Mouse (Mus musculus): ENCODE measurements around the gene Sel1l3. TPM values are rescaled to one million over a fixed set of nuclear protein-coding genes. Genes with fewer than 3 reads are reported as not detected.
A peak's percentile ranks its signal among the peaks of the same experiment; 100 is the strongest.

The Sel1l3 gene
- polyA plus RNA-seq, 1 experiment from 2014 or later = 6.5 TPM

- Histone ChIP-seq H3K9ac (replicated peaks; ENCODE audit: low read depth, low read length) (no peak overlapping the region), H3K4me1 (ENCODE audit: control insufficient read depth, insufficient read depth, low read length) (no peaks in the 10 kb centered on the region; the same call in 1 of the 2 replicates), H3K4me3 (ENCODE audit: low read depth, low read length) (no peak overlapping the region), H3K27me3 (ENCODE audit: control insufficient read depth, insufficient read depth, low read length) (no peaks in the 10 kb centered on the region), H3K36me3 (ENCODE audit: control insufficient read depth, insufficient read depth, low read length) (no peaks in the 10 kb centered on the region), H3K4me2 (ENCODE audit: low read depth, low read length) (no peak overlapping the region), H3K27ac (ENCODE audit: low read depth, low read length) (no peak overlapping the region), H3K9me3 (ENCODE audit: control insufficient read depth, low read length) (no peaks in the 10 kb centered on the region)
- no peak for ATAC-seq (ENCODE audit: low read depth)
- WGBS = 88% methylated on average over 7 of the region's 7 CpGs
Measured at GRCm38 (mm10) chr5:53172908-53173307, 40.8 kb downstream of the Sel1l3 start.

- no peak overlapping the region for H3K9ac ChIP-seq (replicated peaks; ENCODE audit: low read depth, low read length)
- no peaks in the 10 kb centered on the region; the same call in 1 of the 2 replicates for H3K4me1 ChIP-seq (ENCODE audit: control insufficient read depth, insufficient read depth, low read length)
- no peaks in the 10 kb centered on the region for H3K9me3 ChIP-seq (ENCODE audit: control insufficient read depth, low read length)
- no peak for ATAC-seq (ENCODE audit: low read depth)
- no peaks in the 10 kb centered on the region for H3K27me3 ChIP-seq (ENCODE audit: control insufficient read depth, insufficient read depth, low read length)
- H3K4me3 ChIP-seq (ENCODE audit: low read depth, low read length) = no peak overlapping the region
- 94% methylated on average over 10 of the region's 10 CpGs for WGBS
- H3K4me2 ChIP-seq (ENCODE audit: low read depth, low read length) = no peak overlapping the region
- H3K27ac ChIP-seq (ENCODE audit: low read depth, low read length) = no peak overlapping the region
- H3K36me3 ChIP-seq (ENCODE audit: control insufficient read depth, insufficient read depth, low read length) = no peaks in the 10 kb centered on the region
Measured at GRCm38 (mm10) chr5:53172256-53172636, 41.5 kb downstream of the Sel1l3 start.

GRCm38 (mm10) chr5:53171611-53172255, 42.0 kb downstream of the Sel1l3 start:
- ATAC-seq (ENCODE audit: low read depth) = no peak
- WGBS = 85% methylated on average over 6 of the region's 6 CpGs
- no peak overlapping the region for H3K27ac ChIP-seq (ENCODE audit: low read depth, low read length)

GRCm38 (mm10) chr5:53167564-53167963, 46.2 kb downstream of the Sel1l3 start:
- ATAC-seq (ENCODE audit: low read depth) = no peak
- Histone ChIP-seq H3K4me1 (ENCODE audit: control insufficient read depth, insufficient read depth, low read length) (no peaks in the 10 kb centered on the region), H3K27ac (ENCODE audit: low read depth, low read length) (no peak overlapping the region), H3K9me3 (ENCODE audit: control insufficient read depth, low read length) (no peaks in the 10 kb centered on the region), H3K4me2 (ENCODE audit: low read depth, low read length) (no peak overlapping the region), H3K36me3 (ENCODE audit: control insufficient read depth, insufficient read depth, low read length) (no peaks in the 10 kb centered on the region), H3K27me3 (ENCODE audit: control insufficient read depth, insufficient read depth, low read length) (no peaks in the 10 kb centered on the region), H3K4me3 (ENCODE audit: low read depth, low read length) (no peak overlapping the region), H3K9ac (replicated peaks; ENCODE audit: low read depth, low read length) (no peak overlapping the region)
- WGBS = 92% methylated on average over 4 of the region's 4 CpGs

More at GRCm38 (mm10) chr5:53171611-53172255, 42.0 kb downstream of the Sel1l3 start:
- Histone ChIP-seq H3K4me2 (ENCODE audit: low read depth, low read length) (no peak overlapping the region), H3K27me3 (ENCODE audit: control insufficient read depth, insufficient read depth, low read length) (no peaks in the 10 kb centered on the region), H3K36me3 (ENCODE audit: control insufficient read depth, insufficient read depth, low read length) (no peaks in the 10 kb centered on the region), H3K9me3 (ENCODE audit: control insufficient read depth, low read length) (no peaks in the 10 kb centered on the region), H3K9ac (replicated peaks; ENCODE audit: low read depth, low read length) (no peak overlapping the region), H3K4me1 (ENCODE audit: control insufficient read depth, insufficient read depth, low read length) (no peaks in the 10 kb centered on the region; the same call in 1 of the 2 replicates), H3K4me3 (ENCODE audit: low read depth, low read length) (no peak overlapping the region)

GRCm38 (mm10) chr5:53165672-53166071, 48.1 kb downstream of the Sel1l3 start:
- 90% methylated on average over 5 of the region's 5 CpGs for WGBS

GRCm38 (mm10) chr5:53162436-53162835, 51.3 kb downstream of the Sel1l3 start:
- H3K9ac ChIP-seq (replicated peaks; ENCODE audit: low read depth, low read length) = no peak overlapping the region
- no peaks in the 10 kb centered on the region for H3K27me3 ChIP-seq (ENCODE audit: control insufficient read depth, insufficient read depth, low read length)
- H3K4me2 ChIP-seq (ENCODE audit: low read depth, low read length) = no peak overlapping the region
- H3K9me3 ChIP-seq (ENCODE audit: control insufficient read depth, low read length) = no peaks in the 10 kb centered on the region
- H3K4me1 ChIP-seq (ENCODE audit: control insufficient read depth, insufficient read depth, low read length) = no peaks in the 10 kb centered on the region
- WGBS = 80% methylated on average over 8 of the region's 8 CpGs
- H3K27ac ChIP-seq (ENCODE audit: low read depth, low read length) = no peak overlapping the region
- H3K36me3 ChIP-seq (ENCODE audit: control insufficient read depth, insufficient read depth, low read length) = no peaks in the 10 kb centered on the region
- H3K4me3 ChIP-seq (ENCODE audit: low read depth, low read length) = no peak overlapping the region
- ATAC-seq (ENCODE audit: low read depth) = no peak

More at GRCm38 (mm10) chr5:53165672-53166071, 48.1 kb downstream of the Sel1l3 start:
- Histone ChIP-seq H3K27me3 (ENCODE audit: control insufficient read depth, insufficient read depth, low read length) (no peaks in the 10 kb centered on the region), H3K9ac (replicated peaks; ENCODE audit: low read depth, low read length) (no peak overlapping the region), H3K4me1 (ENCODE audit: control insufficient read depth, insufficient read depth, low read length) (no peaks in the 10 kb centered on the region), H3K4me3 (ENCODE audit: low read depth, low read length) (no peak overlapping the region), H3K27ac (ENCODE audit: low read depth, low read length) (no peak overlapping the region), H3K4me2 (ENCODE audit: low read depth, low read length) (no peak overlapping the region), H3K36me3 (ENCODE audit: control insufficient read depth, insufficient read depth, low read length) (no peaks in the 10 kb centered on the region), H3K9me3 (ENCODE audit: control insufficient read depth, low read length) (no peaks in the 10 kb centered on the region)
- no peak for ATAC-seq (ENCODE audit: low read depth)

GRCm38 (mm10) chr5:53161506-53162186, 52.1 kb downstream of the Sel1l3 start:
- ATAC-seq (ENCODE audit: low read depth) = peak; percentile 41; the same call in 1 of the 2 replicates
- no peaks in the 10 kb centered on the region for H3K9me3 ChIP-seq (ENCODE audit: control insufficient read depth, low read length)
- no peaks in the 10 kb centered on the region for H3K27me3 ChIP-seq (ENCODE audit: control insufficient read depth, insufficient read depth, low read length)
- H3K27ac ChIP-seq (ENCODE audit: low read depth, low read length) = no peak overlapping the region
- no peak overlapping the region for H3K4me2 ChIP-seq (ENCODE audit: low read depth, low read length)
- H3K4me3 ChIP-seq (ENCODE audit: low read depth, low read length) = no peak overlapping the region
- H3K4me1 ChIP-seq (ENCODE audit: control insufficient read depth, insufficient read depth, low read length) = no peaks in the 10 kb centered on the region
- WGBS = 77% methylated on average over 8 of the region's 8 CpGs
- no peaks in the 10 kb centered on the region for H3K36me3 ChIP-seq (ENCODE audit: control insufficient read depth, insufficient read depth, low read length)
- no peak overlapping the region for H3K9ac ChIP-seq (replicated peaks; ENCODE audit: low read depth, low read length)

- 76% methylated on average over 6 of the region's 6 CpGs for WGBS
- H3K4me2 ChIP-seq (ENCODE audit: low read depth, low read length) = no peak overlapping the region
- no peak for ATAC-seq (ENCODE audit: low read depth)
Measured at GRCm38 (mm10) chr5:53160207-53160606, 53.5 kb downstream of the Sel1l3 start.

GRCm38 (mm10) chr5:53159631-53160030, 54.1 kb downstream of the Sel1l3 start:
- Histone ChIP-seq H3K36me3 (ENCODE audit: control insufficient read depth, insufficient read depth, low read length) (no peaks in the 10 kb centered on the region), H3K9ac (replicated peaks; ENCODE audit: low read depth, low read length) (no peak overlapping the region), H3K4me3 (ENCODE audit: low read depth, low read length) (no peak overlapping the region), H3K9me3 (ENCODE audit: control insufficient read depth, low read length) (no peaks in the 10 kb centered on the region), H3K27me3 (ENCODE audit: control insufficient read depth, insufficient read depth, low read length) (no peaks in the 10 kb centered on the region), H3K4me1 (ENCODE audit: control insufficient read depth, insufficient read depth, low read length) (0 out of 2 replicates have a peak, but pooled peaks cover 7% of the 10 kb centered on the region), H3K4me2 (ENCODE audit: low read depth, low read length) (no peak overlapping the region), H3K27ac (ENCODE audit: low read depth, low read length) (no peak overlapping the region)
- no peak for ATAC-seq (ENCODE audit: low read depth)
- 75% methylated on average over 4 of the region's 4 CpGs for WGBS

More at GRCm38 (mm10) chr5:53160207-53160606, 53.5 kb downstream of the Sel1l3 start:
- Histone ChIP-seq H3K9ac (replicated peaks; ENCODE audit: low read depth, low read length) (no peak overlapping the region), H3K4me3 (ENCODE audit: low read depth, low read length) (no peak overlapping the region), H3K27me3 (ENCODE audit: control insufficient read depth, insufficient read depth, low read length) (no peaks in the 10 kb centered on the region), H3K27ac (ENCODE audit: low read depth, low read length) (no peak overlapping the region), H3K36me3 (ENCODE audit: control insufficient read depth, insufficient read depth, low read length) (no peaks in the 10 kb centered on the region), H3K9me3 (ENCODE audit: control insufficient read depth, low read length) (no peaks in the 10 kb centered on the region), H3K4me1 (ENCODE audit: control insufficient read depth, insufficient read depth, low read length) (0 out of 2 replicates have a peak, but pooled peaks cover 5% of the 10 kb centered on the region)
